Mouse (Mus musculus): Measurements from ENCODE around the gene Gstm7. TPM values are rescaled to one million over a fixed set of nuclear protein-coding genes. Genes with fewer than 3 reads are reported as not detected.
"Not testable (repeated sequence)": the region's sequence is repeated elsewhere in the genome, so short reads cannot be mapped to it uniquely, and the experiment has no call there.

The Gstm7 gene
- polyA plus RNA-seq, 1 experiment from 2014 or later: 13.0 TPM

DNA sequence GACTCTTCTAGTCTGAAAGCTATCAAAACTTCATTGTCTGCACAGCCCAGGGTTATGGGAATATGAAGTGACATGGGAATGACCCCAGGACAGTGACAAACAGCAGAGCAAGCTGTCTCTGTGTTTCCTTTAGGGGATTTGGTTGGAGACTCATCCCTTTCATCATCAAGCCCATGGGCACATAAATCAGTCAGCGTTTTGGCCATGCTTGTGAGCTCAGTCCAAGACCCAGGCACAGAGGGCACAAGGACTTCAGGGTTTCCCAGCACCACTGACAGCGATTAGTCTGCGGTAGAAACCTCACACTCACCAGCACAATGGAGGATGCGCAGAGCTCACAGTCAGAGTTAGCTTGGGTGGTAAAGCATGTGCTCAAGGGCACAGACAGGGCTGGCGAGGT lies 22.3 kb upstream of the Gstm7 start:
- no peaks in the 10 kb centered on the region for H3K36me3 ChIP-seq (ENCODE audit: control insufficient read depth, insufficient read depth)
- WGBS: 80% methylated on average over 5 of the region's 5 CpGs

DNA sequence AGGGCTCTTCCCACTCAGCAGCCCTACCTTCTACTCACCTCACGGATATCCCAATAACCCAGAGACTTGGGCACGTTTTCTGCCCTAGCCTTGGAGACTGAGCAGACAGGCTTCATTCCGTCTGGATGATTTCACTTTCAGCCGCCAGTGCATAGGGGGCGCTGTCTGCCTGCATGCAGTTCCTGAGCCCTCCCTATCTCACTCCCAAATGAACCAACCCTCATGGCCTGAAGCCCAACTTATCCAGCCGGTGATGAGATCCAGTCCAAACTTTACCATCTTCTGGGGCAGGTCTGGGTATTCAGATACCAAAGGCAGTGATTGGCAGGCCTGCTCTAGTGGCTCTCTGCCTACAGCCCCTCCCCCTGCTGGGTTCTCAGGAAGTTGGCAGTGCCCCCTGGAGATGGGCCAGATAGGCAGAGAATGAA lies 21.7 kb upstream of the Gstm7 start:
- TF ChIP-seq CTCF (IDR thresholded peaks at IDR 0.05; ENCODE audit: low read depth): peak; percentile 95
- Histone ChIP-seq H3K9me3 (ENCODE audit: control insufficient read depth) (no peaks in the 10 kb centered on the region), H3K4me1 (replicated peaks; ENCODE audit: control insufficient read depth, insufficient read depth, low read length) (no peaks in the 10 kb centered on the region), H3K27ac (ENCODE audit: low read depth, low read length) (no peak overlapping the region), H3K4me2 (replicated peaks; ENCODE audit: low read depth) (no peak overlapping the region), H3K9ac (ENCODE audit: low read depth, low read length) (no peak overlapping the region), H3K4me3 (ENCODE audit: low read depth, low read length) (no peak overlapping the region), H3K36me3 (ENCODE audit: control insufficient read depth, insufficient read depth) (no peaks in the 10 kb centered on the region), H3K27me3 (replicated peaks; ENCODE audit: control insufficient read depth, insufficient read depth, low read length) (no peaks in the 10 kb centered on the region)
- WGBS: 18% methylated on average over 6 of the region's 6 CpGs
- peak; percentile 43 for ATAC-seq

More for the DNA sequence above, 22.3 kb upstream of the Gstm7 start:
- Histone ChIP-seq H3K9me3 (ENCODE audit: control insufficient read depth) (no peaks in the 10 kb centered on the region), H3K4me2 (replicated peaks; ENCODE audit: low read depth) (no peak overlapping the region), H3K4me3 (ENCODE audit: low read depth, low read length) (no peak overlapping the region), H3K9ac (ENCODE audit: low read depth, low read length) (no peak overlapping the region), H3K27me3 (replicated peaks; ENCODE audit: control insufficient read depth, insufficient read depth, low read length) (no peaks in the 10 kb centered on the region), H3K4me1 (replicated peaks; ENCODE audit: control insufficient read depth, insufficient read depth, low read length) (no peaks in the 10 kb centered on the region), H3K27ac (ENCODE audit: low read depth, low read length) (no peak overlapping the region)
- TF ChIP-seq CTCF (IDR thresholded peaks at IDR 0.05; ENCODE audit: low read depth): no peak
- no peak for ATAC-seq

DNA sequence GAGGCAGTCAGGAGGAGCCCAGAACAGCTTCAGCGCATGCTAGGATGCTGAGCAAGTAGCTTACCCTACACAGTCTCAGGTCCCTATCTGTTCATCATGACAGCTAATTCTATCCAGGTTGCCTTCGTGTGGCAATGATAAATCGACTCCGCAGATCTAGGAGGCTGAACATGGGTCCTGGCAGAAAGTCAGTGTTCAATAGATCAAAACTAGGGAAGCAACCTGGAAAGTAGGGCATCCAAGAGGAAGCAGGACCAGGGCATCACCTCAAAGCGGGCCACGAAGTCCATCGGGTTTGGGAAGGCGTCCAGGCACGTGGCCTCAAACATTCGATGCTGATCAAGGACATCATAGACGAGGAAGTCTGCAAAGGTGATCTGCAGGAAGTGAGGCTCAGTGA lies 18.9 kb upstream of the Gstm7 start:
- Histone ChIP-seq H3K27ac (ENCODE audit: low read depth, low read length) (no peak overlapping the region), H3K9ac (ENCODE audit: low read depth, low read length) (no peak overlapping the region), H3K36me3 (ENCODE audit: control insufficient read depth, insufficient read depth) (no peaks in the 10 kb centered on the region), H3K4me3 (ENCODE audit: low read depth, low read length) (no peak overlapping the region), H3K4me1 (replicated peaks; ENCODE audit: control insufficient read depth, insufficient read depth, low read length) (no peaks in the 10 kb centered on the region), H3K4me2 (replicated peaks; ENCODE audit: low read depth) (no peak overlapping the region), H3K27me3 (replicated peaks; ENCODE audit: control insufficient read depth, insufficient read depth, low read length) (no peaks in the 10 kb centered on the region), H3K9me3 (ENCODE audit: control insufficient read depth) (no peaks in the 10 kb centered on the region)
- WGBS: 83% methylated on average over 11 of the region's 11 CpGs
- no peak for ATAC-seq
- no peak for TF ChIP-seq CTCF (IDR thresholded peaks at IDR 0.05; ENCODE audit: low read depth)

DNA sequence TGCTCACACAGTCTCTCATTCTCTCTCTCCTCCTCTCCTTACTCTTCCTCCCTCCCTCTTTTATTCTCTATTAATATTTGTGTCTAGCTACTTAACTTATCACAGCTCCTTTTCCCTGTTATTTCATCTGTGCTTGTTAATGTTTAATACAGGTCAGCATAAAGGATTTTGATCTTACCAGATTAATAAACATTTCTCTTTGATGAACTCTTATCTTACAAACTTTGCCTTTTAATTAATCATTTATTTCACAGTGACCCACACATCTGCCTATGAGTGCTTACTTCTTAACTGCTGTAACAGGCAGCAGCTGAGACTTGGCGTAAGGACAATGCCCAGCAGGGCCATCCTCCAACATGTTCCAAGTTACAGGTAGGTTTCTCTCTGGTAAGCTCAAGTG lies 17.8 kb upstream of the Gstm7 start:
- not testable (repeated sequence) for H3K4me2 ChIP-seq (replicated peaks; ENCODE audit: low read depth); H3K27me3 ChIP-seq (replicated peaks; ENCODE audit: control insufficient read depth, insufficient read depth, low read length); H3K4me1 ChIP-seq (replicated peaks; ENCODE audit: control insufficient read depth, insufficient read depth, low read length); H3K9me3 ChIP-seq (ENCODE audit: control insufficient read depth); H3K27ac ChIP-seq (ENCODE audit: low read depth, low read length); ATAC-seq; H3K9ac ChIP-seq (ENCODE audit: low read depth, low read length); H3K36me3 ChIP-seq (ENCODE audit: control insufficient read depth, insufficient read depth); H3K4me3 ChIP-seq (ENCODE audit: low read depth, low read length)
- 68% methylated on average over 1 of the region's 1 CpGs for WGBS

DNA sequence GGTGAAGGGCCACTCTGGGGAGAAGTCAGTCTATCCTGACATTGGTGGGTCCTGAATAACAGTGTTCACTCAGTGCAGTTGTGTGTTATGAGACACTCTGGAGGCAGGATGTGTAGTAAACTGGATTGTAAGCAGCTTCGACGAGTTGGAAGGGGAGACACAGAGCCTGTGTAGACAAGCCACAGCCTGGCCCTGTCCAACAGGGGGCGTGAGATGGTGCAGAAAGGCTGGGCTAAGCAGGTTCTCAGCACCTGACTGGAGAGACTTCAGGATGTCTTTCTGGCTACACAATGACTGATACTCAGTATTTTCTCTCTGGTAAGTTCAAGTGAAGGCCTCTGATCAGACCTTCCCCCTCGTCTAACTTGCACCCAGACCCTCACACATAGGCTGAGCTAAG lies 14.1 kb upstream of the Gstm7 start:
- no peak for ATAC-seq
- 65% methylated on average over 4 of the region's 4 CpGs for WGBS
- no peaks in the 10 kb centered on the region for H3K36me3 ChIP-seq (ENCODE audit: control insufficient read depth, insufficient read depth)
- no peaks in the 10 kb centered on the region for H3K27me3 ChIP-seq (replicated peaks; ENCODE audit: control insufficient read depth, insufficient read depth, low read length)
- H3K27ac ChIP-seq (ENCODE audit: low read depth, low read length): no peak overlapping the region
- H3K4me1 ChIP-seq (replicated peaks; ENCODE audit: control insufficient read depth, insufficient read depth, low read length): no peaks in the 10 kb centered on the region
- no peak overlapping the region for H3K9ac ChIP-seq (ENCODE audit: low read depth, low read length)
- no peaks in the 10 kb centered on the region for H3K9me3 ChIP-seq (ENCODE audit: control insufficient read depth)
- H3K4me3 ChIP-seq (ENCODE audit: low read depth, low read length): no peak overlapping the region
- no peak overlapping the region for H3K4me2 ChIP-seq (replicated peaks; ENCODE audit: low read depth)
- peak; percentile 55 for TF ChIP-seq CTCF (IDR thresholded peaks at IDR 0.05; ENCODE audit: low read depth)

DNA sequence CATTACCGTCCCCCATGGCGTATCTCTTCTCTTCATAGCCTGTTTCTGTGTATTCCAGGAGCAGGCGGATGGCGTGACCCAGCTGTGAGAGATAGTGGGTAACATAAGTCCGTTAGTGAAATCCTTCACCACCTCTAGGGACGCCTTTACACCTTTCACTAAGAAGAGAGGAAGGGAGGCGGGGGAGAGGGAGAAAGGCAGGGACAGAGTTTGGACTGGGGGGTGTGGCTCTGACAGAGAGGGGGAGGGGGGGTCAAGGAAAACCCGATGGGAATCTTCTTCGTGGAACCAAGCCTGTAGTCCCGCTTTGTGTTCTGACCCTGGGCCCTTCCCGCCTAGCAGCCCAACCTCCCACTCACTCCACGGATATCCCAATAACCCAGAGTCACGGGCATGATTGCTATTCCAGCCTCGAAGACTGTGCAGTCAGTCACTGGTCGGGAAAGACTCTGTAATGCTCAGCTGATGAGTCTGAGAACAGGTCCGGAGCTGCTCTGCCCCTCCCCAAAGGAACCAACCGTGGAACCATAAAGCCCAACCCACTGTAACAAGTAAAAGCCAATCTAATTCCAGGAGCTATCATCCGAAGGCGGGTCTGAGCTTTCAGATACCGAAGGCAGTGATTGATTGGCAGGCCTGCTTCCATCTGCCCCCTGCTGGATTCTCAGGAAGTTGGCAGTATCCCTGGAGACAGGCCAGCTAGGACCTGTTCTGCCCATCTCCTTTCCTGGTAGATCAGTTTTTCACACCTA lies 11.8 kb upstream of the Gstm7 start, which contains the start of gene Gstm6:
Gene Gstm6 (minus strand): TSS at position 511 of the 752 bp plus-strand sequence.
- no peaks in the 10 kb centered on the region for H3K36me3 ChIP-seq (ENCODE audit: control insufficient read depth, insufficient read depth)
- H3K9ac ChIP-seq (ENCODE audit: low read depth, low read length): no peak within 1 kb of the TSS
- no peaks in the 10 kb centered on the region for H3K4me1 ChIP-seq (replicated peaks; ENCODE audit: control insufficient read depth, insufficient read depth, low read length)
- WGBS: 18% methylated on average over 20 of the region's 20 CpGs
- peak within 1 kb of the TSS; percentile 26 for H3K4me3 ChIP-seq (ENCODE audit: low read depth, low read length)
- TF ChIP-seq CTCF (IDR thresholded peaks at IDR 0.05; ENCODE audit: low read depth): peak; percentile 86
- H3K9me3 ChIP-seq (ENCODE audit: control insufficient read depth): no peaks in the 10 kb centered on the region
- no peaks in the 10 kb centered on the region for H3K27me3 ChIP-seq (replicated peaks; ENCODE audit: control insufficient read depth, insufficient read depth, low read length)
- H3K27ac ChIP-seq (ENCODE audit: low read depth, low read length): peak within 1 kb of the TSS; percentile 21; the same call in 1 of the 2 replicates
- peak within 1 kb of the TSS; percentile 61 for H3K4me2 ChIP-seq (replicated peaks; ENCODE audit: low read depth)
- peak; percentile 86 for ATAC-seq
